Mouse (Mus musculus) ES-E14 (cell line): ENCODE results near the gene Sbk1. TPM values are rescaled to one million over a fixed set of nuclear protein-coding genes. Genes with fewer than 3 reads are reported as not detected.
A peak's percentile ranks its signal among the peaks of the same experiment; 100 is the strongest.
"Not testable (repeated sequence)": the region's sequence is repeated elsewhere in the genome, so short reads cannot be mapped to it uniquely, and the experiment has no call there.

Experiments used
- DNase-seq: peaks from one replicate; pipeline ENCODE4 v3.0.0-alpha.2; 2013; ENCODE audit warnings: low read depth, low spot score
- H3K27ac ChIP-seq: 2 replicates; pipeline ENCODE4 v1.5.1; 2012; ENCODE audit warnings: low read depth, mild to moderate bottlenecking, low read length, moderate library complexity, mixed read lengths; ENCODE audit not compliant: poor library complexity, insufficient read depth, severe bottlenecking
- H3K36me3 ChIP-seq: 2 replicates; pipeline ENCODE4 v1.6.1; 2012; ENCODE audit warnings: mild to moderate bottlenecking, low read length, moderate library complexity, mixed read lengths; ENCODE audit not compliant: control insufficient read depth, poor library complexity, insufficient read depth, severe bottlenecking
- H3K4me1 ChIP-seq, 2 experiments: fragments of 150-350 bp in 1 of 2; sonication (generic) in 1 of 2; 2 replicates each; pipeline ENCODE4 v1.6.1; 2012; ENCODE audit warnings: low read length in 2 of 2, mild to moderate bottlenecking in 1 of 2, mixed read lengths in 1 of 2; ENCODE audit not compliant: control insufficient read depth in 2 of 2, insufficient read depth in 2 of 2, poor library complexity in 1 of 2
- H3K4me3 ChIP-seq, 2 experiments: fragments of 150-350 bp in 1 of 2; sonication (generic) in 1 of 2; 2 replicates each; pipeline ENCODE4 v1.5.1; 2012; ENCODE audit warnings: low read length in 2 of 2, low read depth in 1 of 2, mild to moderate bottlenecking in 1 of 2, mixed read lengths in 1 of 2; ENCODE audit not compliant: insufficient read depth in 1 of 2, poor library complexity in 1 of 2, severe bottlenecking in 1 of 2
- H3K9ac ChIP-seq: 2 replicates; pipeline ENCODE4 v1.6.1; 2012; ENCODE audit warnings: low read depth, mild to moderate bottlenecking, low read length, mixed read lengths; ENCODE audit not compliant: poor library complexity, insufficient read depth, severe bottlenecking
- H3K9me3 ChIP-seq: fragments of 150-350 bp; sonication (generic); 2 replicates; pipeline ENCODE4 v1.6.1; 2012; ENCODE audit warnings: low read depth, mild to moderate bottlenecking, low read length; ENCODE audit not compliant: control insufficient read depth, insufficient read depth
- CHD2 ChIP-seq: IDR thresholded peaks from 2 replicates; pipeline ENCODE4 v1.6.1; 2014; ENCODE audit warnings: mild to moderate bottlenecking, low read depth, low read length, inconsistent platforms
- HCFC1 ChIP-seq: IDR thresholded peaks from 2 replicates; pipeline ENCODE4 v1.6.1; 2012; ENCODE audit warnings: low read length, inconsistent platforms, borderline replicate concordance; ENCODE audit not compliant: insufficient read depth
- MAFK ChIP-seq: IDR thresholded peaks from 2 replicates; pipeline ENCODE4 v1.6.1; 2014; ENCODE audit warnings: mild to moderate bottlenecking, low read depth, low read length, inconsistent platforms; ENCODE audit not compliant: insufficient read depth
- ZC3H11A ChIP-seq: IDR thresholded peaks from 2 replicates; pipeline ENCODE4 v1.6.1; 2012; ENCODE audit warnings: low read depth, mild to moderate bottlenecking, inconsistent platforms, low read length, borderline replicate concordance
- ZNF384 ChIP-seq: IDR thresholded peaks from 2 replicates; pipeline ENCODE4 v1.6.1; 2012; ENCODE audit warnings: low read depth, low read length, inconsistent platforms
- in situ Hi-C, 2 experiments: fragments of 600-800 bp; cut with MboI; formaldehyde crosslinking; loops; one replicate each; pipeline ENCODE4 v1.15.1; 2025; ENCODE audit warnings: low sequenced_read_pairs in 2 of 2, inconsistent platforms in 1 of 2; ENCODE audit not compliant: unreplicated experiment in 2 of 2
- total RNA-seq: library from RNA; depleted of rRNA; stranded (reverse); fragments of 300-350 nt; gene quantifications from 2 replicates; pipeline ENCODE4 v1.2.3, GENCODE M21; 2012

Sbk1 gene
- total RNA-seq, 1 experiment: 18.6 TPM

DNA sequence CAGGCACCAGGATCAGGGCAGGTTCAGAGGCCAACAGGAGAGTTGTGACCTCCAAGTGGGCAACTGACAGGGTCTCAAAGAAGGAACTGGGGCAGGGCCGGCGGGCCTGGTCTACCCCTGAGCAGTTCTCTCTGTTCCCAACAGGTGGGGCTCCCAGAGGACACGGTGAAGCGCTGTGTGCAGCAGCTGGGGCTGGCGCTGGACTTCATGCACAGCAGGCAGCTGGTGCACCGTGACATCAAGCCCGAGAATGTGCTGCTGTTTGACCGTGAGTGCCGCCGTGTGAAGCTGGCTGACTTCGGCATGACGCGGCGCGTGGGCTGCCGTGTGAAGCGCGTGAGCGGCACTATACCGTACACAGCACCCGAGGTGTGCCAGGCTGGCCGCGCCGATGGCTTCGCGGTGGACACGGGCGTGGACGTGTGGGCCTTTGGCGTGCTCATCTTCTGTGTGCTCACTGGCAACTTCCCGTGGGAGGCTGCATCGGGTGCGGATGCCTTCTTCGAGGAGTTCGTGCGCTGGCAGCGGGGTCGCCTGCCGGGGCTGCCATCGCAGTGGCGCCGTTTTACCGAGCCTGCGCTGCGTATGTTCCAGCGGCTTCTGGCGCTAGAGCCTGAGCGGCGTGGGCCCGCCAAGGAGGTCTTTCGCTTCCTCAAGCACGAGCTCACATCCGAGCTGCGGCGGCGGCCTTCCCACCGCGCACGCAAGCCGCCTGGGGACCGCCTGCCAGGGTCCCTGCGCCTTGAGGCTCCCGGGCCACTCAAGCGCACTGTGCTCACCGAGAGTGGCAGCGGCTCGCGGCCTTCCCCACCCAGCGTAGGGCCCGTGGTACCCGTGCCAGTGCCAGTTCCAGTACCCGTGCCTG is 19.5 kb downstream of the Sbk1 start:
- in situ Hi-C loops: no loop called here
- H3K9ac ChIP-seq: peak overlapping the region; percentile 29
- peaks cover 12% of the 10 kb centered on the region for H3K36me3 ChIP-seq
- H3K4me3 ChIP-seq: peak overlapping the region; percentile 55 to 62
- no peak for TF ChIP-seq HCFC1
- no peak for TF ChIP-seq ZNF384
- no peak for TF ChIP-seq CHD2
- no peak for TF ChIP-seq ZC3H11A
- TF ChIP-seq MAFK: no peak
- peaks cover 0 to 10% of the 10 kb centered on the region in 2 experiments; a peak in 1 of 4 replicates for H3K4me1 ChIP-seq
- H3K27ac ChIP-seq: no peak overlapping the region
- H3K9me3 ChIP-seq: no peaks in the 10 kb centered on the region
- no peak for DNase-seq

DNA sequence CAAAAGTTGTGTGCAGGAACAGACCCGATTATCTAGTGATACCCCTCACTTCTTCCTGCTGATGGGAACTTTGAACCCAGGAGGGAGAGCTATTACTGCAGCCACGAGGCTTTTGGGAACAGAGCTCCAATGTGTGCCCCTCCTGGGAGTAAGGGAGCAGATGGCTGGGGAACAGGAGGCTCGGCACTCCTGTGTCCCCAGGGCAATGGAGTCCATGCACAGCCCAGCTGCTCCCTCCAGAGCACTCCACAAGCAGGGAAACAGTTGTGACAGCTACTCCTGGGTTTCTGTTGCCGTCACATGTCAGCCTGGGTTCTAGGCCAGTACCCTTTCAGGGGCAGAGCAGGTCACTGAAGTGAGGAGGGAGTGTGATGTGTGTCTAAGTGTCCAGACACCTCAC is 20.7 kb downstream of the Sbk1 start:
- Histone ChIP-seq H3K27ac (no peak overlapping the region), H3K4me3 (no peak overlapping the region), H3K9ac (no peak overlapping the region), H3K9me3 (no peaks in the 10 kb centered on the region), H3K4me1 (peaks cover 0 to 10% of the 10 kb centered on the region in 2 experiments; a peak in 1 of 4 replicates), H3K36me3 (peaks cover 12% of the 10 kb centered on the region)
- no peak for TF ChIP-seq CHD2
- no peak for TF ChIP-seq ZNF384
- TF ChIP-seq HCFC1: no peak
- TF ChIP-seq MAFK: no peak
- no peak for TF ChIP-seq ZC3H11A
- in situ Hi-C loops: no loop called here
- no peak for DNase-seq

DNA sequence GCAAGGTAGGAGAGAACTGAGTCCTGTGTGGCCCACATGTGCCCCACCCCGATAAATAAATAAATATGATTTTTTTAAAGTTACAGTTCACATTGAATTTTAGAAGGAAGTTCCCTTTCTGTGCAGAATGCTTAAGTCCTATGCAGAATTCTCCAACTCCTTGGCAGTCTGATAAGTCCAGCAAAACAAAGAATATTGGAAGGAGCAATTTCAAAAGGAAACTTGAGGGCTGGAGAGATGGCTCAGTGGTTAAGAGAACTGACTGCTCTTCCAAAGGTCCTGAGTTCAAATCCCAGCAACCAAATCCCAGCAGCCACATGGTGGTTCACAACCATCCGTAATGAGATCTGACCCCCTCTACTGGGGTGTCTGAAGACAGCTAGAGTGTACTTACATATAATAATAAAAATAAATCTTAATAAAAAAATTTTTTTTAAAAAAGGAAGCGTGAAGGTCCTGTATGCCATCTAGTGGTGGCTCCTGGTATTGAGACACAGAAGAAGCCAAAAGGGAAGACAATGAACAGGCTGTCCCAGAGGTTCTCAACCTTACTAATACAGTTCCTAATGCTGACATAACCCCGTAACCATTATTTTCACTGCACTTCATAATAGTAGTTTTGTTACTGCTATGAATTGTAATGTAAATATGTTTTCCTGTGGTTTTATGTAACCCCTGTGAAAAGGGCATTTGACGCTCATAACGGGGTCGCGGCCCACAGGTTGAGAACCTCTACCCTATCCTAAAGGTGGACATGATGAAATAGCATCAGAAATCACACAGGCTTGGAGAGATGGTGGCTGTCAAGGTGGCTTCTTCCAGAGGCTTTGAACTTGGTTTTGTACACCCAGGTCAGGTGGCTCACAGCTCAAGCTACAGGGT is 25.4 kb downstream of the Sbk1 start:
- DNase-seq: no peak
- peaks cover 4% of the 10 kb centered on the region for H3K36me3 ChIP-seq

DNA sequence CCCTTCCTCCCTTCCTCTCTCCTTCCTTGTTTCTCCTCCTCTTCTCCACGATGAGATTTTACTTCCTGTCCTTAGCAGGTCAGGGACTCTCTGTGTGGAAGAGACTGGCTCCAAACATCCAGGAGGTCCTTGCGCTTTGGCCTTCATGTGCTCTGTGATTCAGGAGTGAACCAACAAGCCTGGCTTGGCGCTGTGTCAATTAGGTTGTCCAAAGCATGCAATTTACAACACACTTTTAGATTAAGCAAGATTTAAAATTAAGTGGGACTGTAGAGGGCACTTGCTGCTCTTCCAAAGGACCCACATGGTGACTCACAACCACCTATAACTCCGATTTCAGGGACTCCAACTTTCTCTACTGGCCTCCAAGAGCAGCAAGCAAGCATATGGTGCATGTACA is 26.4 kb downstream of the Sbk1 start:
- no peak overlapping the region for H3K27ac ChIP-seq
- peaks cover 11 to 20% of the 10 kb centered on the region in 2 experiments for H3K4me1 ChIP-seq
- peaks cover 2% of the 10 kb centered on the region for H3K36me3 ChIP-seq
- H3K9ac ChIP-seq: no peak overlapping the region
- no peak overlapping the region for H3K4me3 ChIP-seq
- no peak for DNase-seq
- H3K9me3 ChIP-seq: no peaks in the 10 kb centered on the region
- TF ChIP-seq CHD2 (no peak), MAFK (no peak)
- in situ Hi-C loops: no loop called here

More for the DNA sequence above, 25.4 kb downstream of the Sbk1 start:
- Histone ChIP-seq H3K27ac (no peak overlapping the region), H3K4me1 (peaks cover 8 to 17% of the 10 kb centered on the region in 2 experiments; a peak in 3 of 4 replicates), H3K4me3 (no peak overlapping the region), H3K9ac (no peak overlapping the region), H3K9me3 (no peaks in the 10 kb centered on the region)
- in situ Hi-C loops: no loop called here
- TF ChIP-seq HCFC1: no peak
- TF ChIP-seq ZC3H11A: peak; percentile 62; the same call in 1 of the 2 replicates
- TF ChIP-seq ZNF384: peak; percentile 77
- peak; percentile 92 for TF ChIP-seq CHD2

DNA sequence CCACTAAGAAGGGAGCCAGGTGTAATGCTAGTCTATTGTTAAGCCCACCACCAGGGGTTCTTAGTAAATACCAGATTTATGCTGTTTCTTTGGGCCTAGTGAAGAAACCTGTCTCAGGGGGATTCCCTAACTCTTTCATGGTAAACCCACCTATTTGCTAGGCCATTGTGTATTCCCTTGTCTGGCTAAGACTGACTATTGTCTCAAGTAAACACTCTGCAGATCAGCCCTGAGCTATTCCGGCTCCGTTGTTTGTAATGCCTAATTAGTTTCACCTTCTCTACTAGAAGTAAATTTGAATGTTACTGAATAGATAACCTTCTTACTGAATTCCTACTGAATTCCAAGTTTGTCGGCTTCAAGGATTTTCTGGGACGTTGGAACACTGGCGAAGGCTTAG is 29.4 kb downstream of the Sbk1 start:
- H3K9ac ChIP-seq, H3K36me3 ChIP-seq, DNase-seq, H3K4me3 ChIP-seq, H3K9me3 ChIP-seq, H3K27ac ChIP-seq, in situ Hi-C loops: not testable (repeated sequence)
- H3K4me1 ChIP-seq: peaks cover 11 to 20% of the 10 kb centered on the region in 2 experiments
